Mouse (Mus musculus) hindbrain, embryonic 15.5 days (tissue): ENCODE results near the gene Prm2. TPM values are rescaled to one million over a fixed set of nuclear protein-coding genes. Genes with fewer than 3 reads are reported as not detected.
A peak's percentile ranks its signal among the peaks of the same experiment; 100 is the strongest.

Source experiments
- ATAC-seq: fragments of 200-750 bp; cut with Nextera tagmentation; 2 replicates; pipeline ENCODE4 v1.8.0; 2017; ENCODE audit warnings: low read depth, moderate number of reproducible peaks, moderate TSS enrichment; ENCODE audit not compliant: low FRiP score
- H3K27ac ChIP-seq: fragments of 300-500 bp; sonication (generic); replicated peaks from 2 replicates; pipeline ENCODE4 v1.5.1; 2015; ENCODE audit warnings: mild to moderate bottlenecking, inconsistent platforms
- H3K27me3 ChIP-seq: fragments of 300-500 bp; sonication (generic); 2 replicates; pipeline ENCODE4 v1.6.1; 2015; ENCODE audit warnings: control low read depth, inconsistent platforms
- H3K36me3 ChIP-seq: fragments of 300-500 bp; sonication (generic); 2 replicates; pipeline ENCODE4 v1.6.1; 2015; ENCODE audit warnings: control low read depth, inconsistent platforms
- H3K4me1 ChIP-seq: fragments of 300-500 bp; sonication (generic); replicated peaks from 2 replicates; pipeline ENCODE4 v1.6.1; 2015; ENCODE audit warnings: control low read depth, inconsistent platforms
- H3K4me2 ChIP-seq: fragments of 300-500 bp; sonication (generic); 2 replicates; pipeline ENCODE4 v1.6.1; 2015; ENCODE audit warnings: moderate library complexity, mild to moderate bottlenecking, inconsistent platforms
- H3K4me3 ChIP-seq: fragments of 300-500 bp; sonication (generic); 2 replicates; pipeline ENCODE4 v1.5.1; 2015; ENCODE audit warnings: mild to moderate bottlenecking, inconsistent platforms
- H3K9ac ChIP-seq: fragments of 300-500 bp; sonication (generic); 2 replicates; pipeline ENCODE4 v1.6.1; 2015; ENCODE audit warnings: inconsistent platforms
- H3K9me3 ChIP-seq: fragments of 300-500 bp; sonication (generic); 2 replicates; pipeline ENCODE4 v1.6.1; 2016; ENCODE audit warnings: control low read depth, inconsistent platforms
- WGBS: fragments of 180-500 bp; shearing (Covaris S2); methylation state at CpG from one replicate; pipeline ENCODE4 v1.1.7; 2015; 5-methylcytosine and 5-hydroxymethylcytosine counted together
- polyA plus RNA-seq: library from polyadenylated mRNA; unstranded; fragments of >200 nt; fragmentation: Nextera tagmentation; extraction: Ambion mirVana; gene quantifications from 2 replicates; pipeline ENCODE4 v1.2.1, GENCODE M21; 2015

Gene Prm2
- polyA plus RNA-seq, 1 experiment from 2014 or later: not detected

GRCm38 (mm10) chr16:10783883-10784792 lies 11.8 kb downstream of the Prm2 start:
- no peak for ATAC-seq
- Histone ChIP-seq H3K36me3 (no peaks in the 10 kb centered on the region), H3K27me3 (no peaks in the 10 kb centered on the region), H3K4me1 (peaks cover 28% of the 10 kb centered on the region), H3K9ac (peak overlapping the region; percentile 51), H3K9me3 (no peaks in the 10 kb centered on the region), H3K27ac (peak overlapping the region; percentile 95), H3K4me2 (peak overlapping the region; percentile 90), H3K4me3 (peak overlapping the region; percentile 70)
- WGBS: 3% methylated on average over 81 of the region's 81 CpGs

GRCm38 (mm10) chr16:10783451-10783850 lies 12.5 kb downstream of the Prm2 start:
- H3K27me3 ChIP-seq: no peaks in the 10 kb centered on the region
- peak overlapping the region; percentile 70 for H3K4me3 ChIP-seq
- H3K4me2 ChIP-seq: peak overlapping the region; percentile 90
- H3K36me3 ChIP-seq: no peaks in the 10 kb centered on the region
- H3K9me3 ChIP-seq: no peaks in the 10 kb centered on the region
- no peak overlapping the region for H3K27ac ChIP-seq
- H3K9ac ChIP-seq: no peak overlapping the region; the same call in 1 of the 2 replicates
- ATAC-seq: no peak
- 74% methylated on average over 8 of the region's 8 CpGs for WGBS
- peaks cover 28% of the 10 kb centered on the region for H3K4me1 ChIP-seq

GRCm38 (mm10) chr16:10783152-10783434 lies 12.8 kb downstream of the Prm2 start:
- H3K9me3 ChIP-seq: no peaks in the 10 kb centered on the region
- no peaks in the 10 kb centered on the region for H3K27me3 ChIP-seq
- H3K27ac ChIP-seq: no peak overlapping the region
- ATAC-seq: no peak
- H3K9ac ChIP-seq: no peak overlapping the region
- H3K4me1 ChIP-seq: peaks cover 28% of the 10 kb centered on the region
- 50% methylated on average over 1 of the region's 1 CpGs for WGBS
- H3K4me3 ChIP-seq: peak overlapping the region; percentile 70; the same call in 1 of the 2 replicates
- H3K4me2 ChIP-seq: peak overlapping the region; percentile 90
- H3K36me3 ChIP-seq: no peaks in the 10 kb centered on the region

- WGBS: 43% methylated on average over 6 of the region's 6 CpGs
These were observed 13.4 kb downstream of the Prm2 start for GRCm38 (mm10) chr16:10782377-10783151.

GRCm38 (mm10) chr16:10781862-10782371 lies 14.0 kb downstream of the Prm2 start:
- WGBS: 51% methylated on average over 9 of the region's 9 CpGs
- Histone ChIP-seq H3K9me3 (no peaks in the 10 kb centered on the region), H3K9ac (0 out of 2 replicates have a peak overlapping the region, but pooled peaks have one; percentile 2), H3K27me3 (no peaks in the 10 kb centered on the region), H3K36me3 (no peaks in the 10 kb centered on the region), H3K4me3 (no peak overlapping the region), H3K4me1 (peaks cover 28% of the 10 kb centered on the region), H3K4me2 (peak overlapping the region; percentile 90; the same call in 1 of the 2 replicates), H3K27ac (no peak overlapping the region)
- ATAC-seq: no peak

More at GRCm38 (mm10) chr16:10782377-10783151, 13.4 kb downstream of the Prm2 start:
- 0 out of 2 replicates have a peak overlapping the region, but pooled peaks have one; percentile 70 for H3K4me3 ChIP-seq
- H3K9me3 ChIP-seq: no peaks in the 10 kb centered on the region
- peaks cover 28% of the 10 kb centered on the region for H3K4me1 ChIP-seq
- H3K9ac ChIP-seq: 0 out of 2 replicates have a peak overlapping the region, but pooled peaks have one; percentile 2
- no peaks in the 10 kb centered on the region for H3K36me3 ChIP-seq
- no peak for ATAC-seq
- no peak overlapping the region for H3K27ac ChIP-seq
- no peaks in the 10 kb centered on the region for H3K27me3 ChIP-seq
- peak overlapping the region; percentile 90 for H3K4me2 ChIP-seq

- Histone ChIP-seq H3K4me2 (no peak overlapping the region), H3K36me3 (no peaks in the 10 kb centered on the region), H3K27ac (no peak overlapping the region), H3K9ac (no peak overlapping the region), H3K9me3 (no peaks in the 10 kb centered on the region), H3K4me1 (peaks cover 22% of the 10 kb centered on the region), H3K4me3 (no peak overlapping the region), H3K27me3 (no peaks in the 10 kb centered on the region)
- no peak for ATAC-seq
- WGBS: 85% methylated on average over 5 of the region's 5 CpGs
These were observed 15.3 kb downstream of the Prm2 start for GRCm38 (mm10) chr16:10780631-10781120.

GRCm38 (mm10) chr16:10777579-10778160 lies 18.3 kb downstream of the Prm2 start:
- ATAC-seq: no peak
- no peak overlapping the region for H3K4me3 ChIP-seq
- H3K36me3 ChIP-seq: no peaks in the 10 kb centered on the region
- H3K27ac ChIP-seq: no peak overlapping the region
- no peaks in the 10 kb centered on the region for H3K27me3 ChIP-seq
- H3K4me1 ChIP-seq: peaks cover 4% of the 10 kb centered on the region
- H3K9ac ChIP-seq: no peak overlapping the region
- H3K9me3 ChIP-seq: no peaks in the 10 kb centered on the region
- no peak overlapping the region for H3K4me2 ChIP-seq
- 61% methylated on average over 5 of the region's 5 CpGs for WGBS

- H3K4me2 ChIP-seq: no peak overlapping the region
- no peak overlapping the region for H3K27ac ChIP-seq
- no peaks in the 10 kb centered on the region for H3K36me3 ChIP-seq
- no peak overlapping the region for H3K4me3 ChIP-seq
- H3K9me3 ChIP-seq: no peaks in the 10 kb centered on the region
- ATAC-seq: no peak
- no peaks in the 10 kb centered on the region for H3K4me1 ChIP-seq
- H3K27me3 ChIP-seq: no peaks in the 10 kb centered on the region
- H3K9ac ChIP-seq: no peak overlapping the region
- 75% methylated on average over 7 of the region's 7 CpGs for WGBS
These were observed 19.6 kb downstream of the Prm2 start for GRCm38 (mm10) chr16:10776322-10776721.

GRCm38 (mm10) chr16:10774726-10775125 lies 21.2 kb downstream of the Prm2 start:
- WGBS: 66% methylated on average over 4 of the region's 4 CpGs
- H3K4me2 ChIP-seq: no peak overlapping the region

GRCm38 (mm10) chr16:10773543-10773942 lies 22.4 kb downstream of the Prm2 start:
- no peak overlapping the region for H3K9ac ChIP-seq
- no peak overlapping the region for H3K4me2 ChIP-seq
- ATAC-seq: no peak
- no peaks in the 10 kb centered on the region for H3K9me3 ChIP-seq
- no peaks in the 10 kb centered on the region for H3K27me3 ChIP-seq
- WGBS: 83% methylated on average over 8 of the region's 8 CpGs
- no peak overlapping the region for H3K27ac ChIP-seq
- H3K36me3 ChIP-seq: no peaks in the 10 kb centered on the region
- no peak overlapping the region for H3K4me3 ChIP-seq
- H3K4me1 ChIP-seq: no peaks in the 10 kb centered on the region

More at GRCm38 (mm10) chr16:10774726-10775125, 21.2 kb downstream of the Prm2 start:
- H3K4me1 ChIP-seq: no peaks in the 10 kb centered on the region
- no peaks in the 10 kb centered on the region for H3K27me3 ChIP-seq
- no peaks in the 10 kb centered on the region for H3K9me3 ChIP-seq
- H3K36me3 ChIP-seq: no peaks in the 10 kb centered on the region
- H3K9ac ChIP-seq: no peak overlapping the region
- no peak overlapping the region for H3K27ac ChIP-seq
- no peak for ATAC-seq
- no peak overlapping the region for H3K4me3 ChIP-seq

GRCm38 (mm10) chr16:10771769-10772510 lies 24.0 kb downstream of the Prm2 start:
- 56% methylated on average over 19 of the region's 19 CpGs for WGBS
- no peaks in the 10 kb centered on the region for H3K36me3 ChIP-seq

More at GRCm38 (mm10) chr16:10771769-10772510, 24.0 kb downstream of the Prm2 start:
- Histone ChIP-seq H3K27me3 (no peaks in the 10 kb centered on the region), H3K4me2 (no peak overlapping the region), H3K9ac (no peak overlapping the region), H3K4me3 (no peak overlapping the region), H3K27ac (no peak overlapping the region), H3K4me1 (no peaks in the 10 kb centered on the region), H3K9me3 (no peaks in the 10 kb centered on the region)
- no peak for ATAC-seq
